8 mouse cellular contexts compared by ENCODE assay signal in the genomic region with DNA sequence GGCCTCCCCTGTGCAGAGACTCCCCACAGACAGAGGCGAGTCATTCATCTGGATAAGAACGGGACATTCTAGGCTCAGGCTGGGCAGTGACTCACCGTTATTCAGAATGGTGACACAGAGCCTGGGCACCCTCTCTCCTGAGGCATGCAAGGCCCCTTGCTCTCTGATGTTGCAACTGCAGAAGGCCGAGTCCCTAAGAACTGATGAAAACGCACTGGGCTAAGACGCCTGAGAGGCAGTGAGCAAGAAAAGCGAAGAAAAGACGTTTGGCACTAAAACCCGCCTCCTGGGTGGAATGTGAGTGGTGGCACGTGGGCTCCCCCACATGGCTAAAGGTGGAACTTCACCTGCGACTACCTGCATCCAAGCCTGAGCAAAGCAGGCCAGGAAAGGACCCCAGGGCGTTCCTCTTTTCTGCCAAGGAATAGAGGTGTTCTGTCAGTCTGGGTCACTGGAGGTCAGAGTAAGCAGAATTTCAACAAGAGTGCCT. TPM values are rescaled to one million over a fixed set of nuclear protein-coding genes. Genes with fewer than 3 reads are reported as not detected.
A peak's percentile ranks its signal among the peaks of the same experiment; 100 is the strongest.
DNase-seq lines count a peak whose midpoint lies in the region; ATAC-seq and TF ChIP-seq lines count a peak whose summit lies in the region.

No protein-coding gene starts in this region.

- TF ChIP-seq EP300 in stomach, postnatal 0 days (optimal IDR thresholded peaks at IDR 0.05): no peak

- TF ChIP-seq CTCF in stomach, postnatal 0 days (IDR thresholded peaks at IDR 0.05; ENCODE audit: low read depth): peak; percentile 96

- DNase-seq in CD8-positive naive resting alpha-beta T cell, adult 2 months (ENCODE audit: low read depth in 2 of 2, low spot score in 2 of 2): peak; percentile 72 to 82
- peak; percentile 87 for DNase-seq in fibroblast of lung, adult 2 months (ENCODE audit: low read depth)
- peak; percentile 89 for DNase-seq in kidney, postnatal 14 days
- peak; percentile 49 for DNase-seq in liver, embryonic 13.5 days
- peak; percentile 91 for DNase-seq in neural tube, embryonic 10.5 days (ENCODE audit: extremely low spot score, low spot score)
- peak; percentile 86 for DNase-seq in stomach, postnatal 0 days (ENCODE audit: low spot score)

- peak overlapping the region; percentile 25; the same call in 1 of the 2 replicates for H3K27ac ChIP-seq in brown adipose tissue, adult 24 weeks (replicated peaks; ENCODE audit: low read depth, low read length)
- 0 out of 2 replicates have a peak overlapping the region, but pooled peaks have one; percentile 10 for H3K27ac ChIP-seq in heart, embryonic 15.5 days
- H3K27ac ChIP-seq in liver, embryonic 13.5 days: no peak overlapping the region
- H3K27ac ChIP-seq in stomach, postnatal 0 days (replicated peaks): no peak overlapping the region

- no peak overlapping the region for H3K4me3 ChIP-seq in brown adipose tissue, adult 24 weeks (ENCODE audit: insufficient read depth, low read depth, low read length)
- H3K4me3 ChIP-seq in heart, embryonic 15.5 days: peak overlapping the region; percentile 23; the same call in 1 of the 2 replicates
- H3K4me3 ChIP-seq in liver, embryonic 13.5 days (replicated peaks): no peak overlapping the region
- H3K4me3 ChIP-seq in stomach, postnatal 0 days (ENCODE audit: low read depth, low read length): no peak overlapping the region

- peak; percentile 29; the same call in 1 of the 2 replicates for ATAC-seq in heart, embryonic 15.5 days (replicated peaks; ENCODE audit: insufficient number of reproducible peaks, insufficient read depth, low FRiP score, low read depth)
- ATAC-seq in liver, embryonic 13.5 days (ENCODE audit: low read depth): peak; percentile 47
- ATAC-seq in stomach, postnatal 0 days (ENCODE audit: low FRiP score, low TSS enrichment): peak; percentile 81

- peaks cover 19% of the 10 kb centered on the region for H3K4me1 ChIP-seq in brown adipose tissue, adult 24 weeks (ENCODE audit: control insufficient read depth, insufficient read depth, insufficient read length, low read length)
- peaks cover 33% of the 10 kb centered on the region for H3K4me1 ChIP-seq in heart, embryonic 15.5 days (replicated peaks)
- peaks cover 23% of the 10 kb centered on the region for H3K4me1 ChIP-seq in liver, embryonic 13.5 days (replicated peaks)
- no peaks in the 10 kb centered on the region for H3K4me1 ChIP-seq in stomach, postnatal 0 days (replicated peaks; ENCODE audit: control insufficient read depth, insufficient read depth)

- H3K9ac ChIP-seq in heart, embryonic 15.5 days: peak overlapping the region; percentile 43; the same call in 1 of the 2 replicates
- H3K9ac ChIP-seq in liver, embryonic 13.5 days: peak overlapping the region; percentile 1; the same call in 1 of the 2 replicates
- no peak overlapping the region for H3K9ac ChIP-seq in stomach, postnatal 0 days (ENCODE audit: low read length)

- H3K27me3 ChIP-seq in heart, embryonic 15.5 days: no peaks in the 10 kb centered on the region
- no peaks in the 10 kb centered on the region; the same call in 1 of the 2 replicates for H3K27me3 ChIP-seq in liver, embryonic 13.5 days
- no peaks in the 10 kb centered on the region for H3K27me3 ChIP-seq in stomach, postnatal 0 days (ENCODE audit: control insufficient read depth, insufficient read depth, low read length)

- peak overlapping the region; percentile 65 for H3K4me2 ChIP-seq in heart, embryonic 15.5 days
- H3K4me2 ChIP-seq in liver, embryonic 13.5 days: peak overlapping the region; percentile 37
- peak overlapping the region; percentile 27; the same call in 1 of the 2 replicates for H3K4me2 ChIP-seq in stomach, postnatal 0 days (replicated peaks; ENCODE audit: low read depth)

- 8% methylated on average over 12 of the region's 12 CpGs for WGBS in heart, embryonic 15.5 days
- 11% methylated on average over 12 of the region's 12 CpGs for WGBS in liver, embryonic 13.5 days (ENCODE audit: insufficient replicate concordance)
- WGBS in stomach, postnatal 0 days: 5% methylated on average over 12 of the region's 12 CpGs

- no peaks in the 10 kb centered on the region for H3K9me3 ChIP-seq in heart, embryonic 15.5 days (replicated peaks)
- H3K9me3 ChIP-seq in liver, embryonic 13.5 days (replicated peaks): no peaks in the 10 kb centered on the region
- H3K9me3 ChIP-seq in stomach, postnatal 0 days (ENCODE audit: control insufficient read depth, low read length): no peaks in the 10 kb centered on the region

- H3K36me3 ChIP-seq in heart, embryonic 15.5 days: peaks cover 6% of the 10 kb centered on the region; the same call in 1 of the 2 replicates
- H3K36me3 ChIP-seq in liver, embryonic 13.5 days: peaks cover 31% of the 10 kb centered on the region
- peaks cover 14% of the 10 kb centered on the region for H3K36me3 ChIP-seq in stomach, postnatal 0 days (ENCODE audit: control insufficient read depth, insufficient read depth, low read length)

RNA-seq across cellular contexts. Expression of a gene that starts 25.0 kb away (rescaled TPM):
- polyA plus RNA-seq in brown adipose tissue, adult 24 weeks (2012; ENCODE audit: insufficient read depth, insufficient read length, missing spikeins): 24.3 and 32.5 TPM in 2 replicates
- polyA plus RNA-seq in heart, embryonic 15.5 days (2015; fragmentation: Nextera tagmentation; extraction: Ambion mirVana): 10.2 and 12.5 TPM in 2 replicates
- polyA plus RNA-seq in liver, embryonic 13.5 days (2015; fragmentation: Nextera tagmentation; extraction: Ambion mirVana): 0.61 and 0.97 TPM in 2 replicates
- polyA plus RNA-seq in stomach, postnatal 0 days (2015; fragmentation: Nextera tagmentation; extraction: Ambion mirVana): 10.0 and 13.1 TPM in 2 replicates

RNA-seq across cellular contexts. Expression of a gene that starts 29.0 kb away (rescaled TPM):
- 66.4 and 85.8 TPM in 2 replicates for polyA plus RNA-seq in brown adipose tissue, adult 24 weeks (2012; ENCODE audit: insufficient read depth, insufficient read length, missing spikeins)
- 10.2 and 16.0 TPM in 2 replicates for polyA plus RNA-seq in heart, embryonic 15.5 days (2015; fragmentation: Nextera tagmentation; extraction: Ambion mirVana)
- polyA plus RNA-seq in liver, embryonic 13.5 days (2015; fragmentation: Nextera tagmentation; extraction: Ambion mirVana): 6.8 and 7.3 TPM in 2 replicates
- 11.8 and 12.3 TPM in 2 replicates for polyA plus RNA-seq in stomach, postnatal 0 days (2015; fragmentation: Nextera tagmentation; extraction: Ambion mirVana)

Comparison
In these comparisons a context has a peak if more than half of its experiments do, and no peak if none do; other contexts are left out.
1. H3K27ac ChIP-seq: peak in brown adipose tissue, adult 24 weeks (single experiment) and heart, embryonic 15.5 days (single experiment); none in liver, embryonic 13.5 days (single experiment) and stomach, postnatal 0 days (single experiment).
2. ATAC-seq: peak in every context shown above with its lines; median percentile 81 in stomach, postnatal 0 days; 47 in liver, embryonic 13.5 days; 29 in heart, embryonic 15.5 days.
3. Peak in every context shown above with its lines, with median percentiles within 50 percentile points of each other: DNase-seq and H3K4me2 ChIP-seq.